Mouse (Mus musculus) ES-Bruce4 (cell line): Measurements from ENCODE around the gene Olfr1471. TPM values are rescaled to one million over a fixed set of nuclear protein-coding genes. Genes with fewer than 3 reads are reported as not detected.
"Not testable (repeated sequence)": the region's sequence is repeated elsewhere in the genome, so short reads cannot be mapped to it uniquely, and the experiment has no call there.

ENCODE experiments used
- H3K27ac ChIP-seq: 2 replicates; pipeline ENCODE4 v1.5.1; 2012; ENCODE audit warnings: low read length, inconsistent platforms; ENCODE audit not compliant: insufficient read depth
- H3K27me3 ChIP-seq: 2 replicates; pipeline ENCODE4 v1.6.1; 2012; ENCODE audit warnings: mild to moderate bottlenecking, low read length, inconsistent platforms; ENCODE audit not compliant: control insufficient read depth, poor library complexity, insufficient read depth, severe bottlenecking
- H3K36me3 ChIP-seq: 2 replicates; pipeline ENCODE4 v1.6.1; 2012; ENCODE audit warnings: inconsistent platforms, mild to moderate bottlenecking, low read length, moderate library complexity; ENCODE audit not compliant: control insufficient read depth, poor library complexity, insufficient read depth, severe bottlenecking
- H3K4me1 ChIP-seq: one replicate; pipeline ENCODE4 v1.8.1; 2011; ENCODE audit warnings: low read length; ENCODE audit not compliant: control insufficient read depth, insufficient read depth
- H3K4me3 ChIP-seq: 2 replicates; pipeline ENCODE4 v1.5.1; 2011; ENCODE audit warnings: low read depth, mild to moderate bottlenecking, low read length
- H3K9ac ChIP-seq: 2 replicates; pipeline ENCODE4 v1.6.1; 2012; ENCODE audit warnings: low read depth, mild to moderate bottlenecking, inconsistent platforms; ENCODE audit not compliant: poor library complexity, severe bottlenecking
- H3K9me3 ChIP-seq: replicated peaks from 2 replicates; pipeline ENCODE4 v1.6.1; 2012; ENCODE audit warnings: mild to moderate bottlenecking, low read length, inconsistent platforms; ENCODE audit not compliant: control insufficient read depth, poor library complexity, insufficient read depth, severe bottlenecking
- CTCF ChIP-seq: IDR thresholded peaks from one replicate; pipeline ENCODE4 v1.8.1; 2011; ENCODE audit warnings: low read depth, low read length
- EP300 ChIP-seq: IDR thresholded peaks from 2 replicates; pipeline ENCODE4 v1.6.1; 2011; ENCODE audit warnings: low read depth, low read length; ENCODE audit not compliant: insufficient read depth
- POLR2A ChIP-seq: IDR thresholded peaks from one replicate; pipeline ENCODE4 v1.8.1; 2011; ENCODE audit warnings: low read length; ENCODE audit not compliant: insufficient read depth
- polyA plus RNA-seq: library from polyadenylated mRNA; stranded (reverse); fragments of >200 nt; gene quantifications from 2 replicates; pipeline ENCODE4 v1.2.4, GENCODE M21; 2011; ENCODE audit warnings: low read depth; ENCODE audit not compliant: missing spikeins, insufficient read depth, insufficient read length

Olfr1471 gene
- not detected in 2 replicates for polyA plus RNA-seq

GRCm38 (mm10) chr19:13443109-13443508, at the start of gene Olfr1471:
Olfr1471 (plus strand) TSS chr19:13443409.
- not testable (repeated sequence) for H3K9ac ChIP-seq, H3K4me1 ChIP-seq, H3K4me3 ChIP-seq, H3K36me3 ChIP-seq, H3K27me3 ChIP-seq, H3K9me3 ChIP-seq, H3K27ac ChIP-seq

- Histone ChIP-seq H3K9me3 (no peaks in the 10 kb centered on the region), H3K4me1 (no peaks in the 10 kb centered on the region), H3K27ac (no peak within 1 kb of the TSS), H3K9ac (no peak within 1 kb of the TSS), H3K4me3 (no peak within 1 kb of the TSS), H3K27me3 (no peaks in the 10 kb centered on the region), H3K36me3 (no peaks in the 10 kb centered on the region)
- TF ChIP-seq POLR2A, result no peak
- TF ChIP-seq CTCF, result no peak
- TF ChIP-seq EP300, result no peak
These were observed 35.7 kb upstream of the Olfr1471 start, which contains the start of gene Olfr1469 for GRCm38 (mm10) chr19:13407549-13407948. Olfr1469 (plus strand) TSS chr19:13407849.

- H3K9me3 ChIP-seq, result no peaks in the 10 kb centered on the region
- H3K4me1 ChIP-seq, result no peaks in the 10 kb centered on the region
- no peaks in the 10 kb centered on the region for H3K36me3 ChIP-seq
- no peak for TF ChIP-seq POLR2A
- TF ChIP-seq EP300, result no peak
- no peak for TF ChIP-seq CTCF
- no peak within 1 kb of the TSS for H3K4me3 ChIP-seq
- no peak within 1 kb of the TSS for H3K9ac ChIP-seq
- no peak within 1 kb of the TSS for H3K27ac ChIP-seq
- no peaks in the 10 kb centered on the region; the same call in 1 of the 2 replicates for H3K27me3 ChIP-seq
These were observed 12.8 kb downstream of the Olfr1471 start, which contains the start of gene Olfr1472 for GRCm38 (mm10) chr19:13455986-13456385. Olfr1472 (minus strand) TSS chr19:13456086.

DNA sequence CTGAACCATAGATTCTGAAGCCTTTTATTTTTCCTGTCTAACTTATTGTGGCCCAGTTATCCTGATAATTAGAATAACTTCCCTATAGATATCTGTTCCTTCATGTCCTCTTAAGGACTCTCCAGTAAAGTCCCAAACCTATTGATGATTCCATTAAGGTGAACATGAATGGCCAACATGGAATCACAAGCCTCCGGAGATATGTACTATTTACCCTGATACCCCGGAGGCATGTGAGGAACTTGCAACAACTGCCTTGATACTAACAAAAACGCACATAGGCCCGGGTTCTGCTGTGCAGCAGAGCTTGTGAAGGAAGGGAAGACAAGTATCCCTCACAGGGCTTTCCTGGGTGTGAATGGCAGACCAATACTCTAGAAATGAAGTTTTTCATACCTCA, 26.1 kb downstream of the Olfr1471 start, which contains the start of gene Olfr1474:
Gene Olfr1474 (plus strand): TSS at position 301 of the 400 bp plus-strand sequence.
- not testable (repeated sequence) for H3K27me3 ChIP-seq, H3K9ac ChIP-seq, H3K4me3 ChIP-seq, H3K27ac ChIP-seq, H3K4me1 ChIP-seq, H3K36me3 ChIP-seq, H3K9me3 ChIP-seq

DNA sequence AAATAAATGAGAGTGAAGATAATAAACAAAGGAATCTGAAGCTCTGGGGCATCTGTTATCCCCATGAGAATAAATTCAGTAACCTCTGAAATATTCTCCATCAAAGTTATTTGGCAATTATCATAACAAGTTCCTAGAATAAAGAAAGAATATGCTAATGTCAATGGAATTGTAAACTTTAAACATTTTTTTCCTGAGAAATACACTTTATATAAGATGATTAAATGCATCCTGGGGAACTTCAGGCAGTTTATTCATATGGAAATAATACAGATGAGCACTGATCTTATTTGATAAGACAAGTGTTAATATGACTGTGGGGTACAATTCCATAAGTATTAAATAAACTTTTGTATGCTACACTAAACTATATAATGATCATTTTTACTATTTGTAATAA, 36.9 kb downstream of the Olfr1471 start, which contains the start of gene Olfr1475:
Gene Olfr1475 (minus strand): TSS at position 101 of the 400 bp plus-strand sequence.
- no peaks in the 10 kb centered on the region for H3K27me3 ChIP-seq
- H3K4me3 ChIP-seq, result no peak within 1 kb of the TSS
- H3K36me3 ChIP-seq, result no peaks in the 10 kb centered on the region
- TF ChIP-seq CTCF, result no peak
- no peak for TF ChIP-seq POLR2A
- no peak for TF ChIP-seq EP300
- no peaks in the 10 kb centered on the region for H3K4me1 ChIP-seq
- no peak within 1 kb of the TSS for H3K27ac ChIP-seq
- no peaks in the 10 kb centered on the region for H3K9me3 ChIP-seq
- H3K9ac ChIP-seq, result no peak within 1 kb of the TSS

GRCm38 (mm10) chr19:13500246-13500645, 57.0 kb downstream of the Olfr1471 start, which contains the start of gene Olfr1477:
Olfr1477 (plus strand) TSS chr19:13500546.
- Histone ChIP-seq H3K9me3 (no peaks in the 10 kb centered on the region), H3K27ac (no peak within 1 kb of the TSS), H3K4me1 (no peaks in the 10 kb centered on the region), H3K4me3 (no peak within 1 kb of the TSS), H3K27me3 (no peaks in the 10 kb centered on the region), H3K9ac (no peak within 1 kb of the TSS), H3K36me3 (no peaks in the 10 kb centered on the region)
- TF ChIP-seq EP300, result no peak
- no peak for TF ChIP-seq POLR2A
- TF ChIP-seq CTCF, result no peak

Other genes starting within 250 kb of the Olfr1471 start
- gene Olfr1463, start 212.1 kb upstream of the Olfr1471 start, polyA plus RNA-seq, result not detected in 2 replicates
- not detected in 2 replicates for gene Olfr1465, start 127.9 kb upstream of the Olfr1471 start, polyA plus RNA-seq
- gene Olfr1466, start 104.5 kb upstream of the Olfr1471 start, polyA plus RNA-seq, result not detected in 2 replicates
- not detected in 2 replicates for gene Olfr1467, start 81.2 kb upstream of the Olfr1471 start, polyA plus RNA-seq
- gene Olfr1469, start 35.6 kb upstream of the Olfr1471 start, polyA plus RNA-seq, result not detected in 2 replicates
- not detected in 2 replicates for gene Olfr1472, start 12.7 kb downstream of the Olfr1471 start, polyA plus RNA-seq
- gene Olfr1474, start 26.2 kb downstream of the Olfr1471 start, polyA plus RNA-seq, result not detected in 2 replicates
- gene Olfr1475, start 36.8 kb downstream of the Olfr1471 start, polyA plus RNA-seq, result not detected in 2 replicates
- not detected in 2 replicates for gene Olfr1477, start 57.1 kb downstream of the Olfr1471 start, polyA plus RNA-seq
- not detected in 2 replicates for gene Olfr1480, start 84.5 kb downstream of the Olfr1471 start, polyA plus RNA-seq
- gene Olfr1484, start 140.1 kb downstream of the Olfr1471 start, polyA plus RNA-seq, result not detected in 2 replicates
- gene Olfr1487, start 174.0 kb downstream of the Olfr1471 start, polyA plus RNA-seq, result not detected in 2 replicates
- gene Olfr1489, start 188.2 kb downstream of the Olfr1471 start, polyA plus RNA-seq, result 0.13 TPM in 1 of 2 replicates, not detected in the other
- not detected in 2 replicates for gene Olfr1490, start 207.7 kb downstream of the Olfr1471 start, polyA plus RNA-seq